Mouse (Mus musculus) kidney, embryonic 16.5 days (tissue): ENCODE measurements at regions not wholly inside any gene's neighbourhood (a gene's known extent, or its start where the extent isn't known, plus 50 kb on each side); places are given as distances from the start of the nearest gene placed in this dataset.

Experiments
- ATAC-seq: fragments of 200-750 bp; cut with Nextera tagmentation; 2 replicates; pipeline ENCODE4 v1.8.0; 2017; ENCODE audit warnings: moderate TSS enrichment; ENCODE audit not compliant: low FRiP score, low TSS enrichment
- H3K27ac ChIP-seq: fragments of 300-500 bp; sonication (generic); 2 replicates; pipeline ENCODE4 v1.5.1; 2014; ENCODE audit warnings: low read length
- H3K27me3 ChIP-seq: fragments of 300-500 bp; sonication (generic); 2 replicates; pipeline ENCODE4 v1.6.1; 2014; ENCODE audit warnings: low read length, control low read depth, mixed read lengths; ENCODE audit not compliant: insufficient read depth
- H3K36me3 ChIP-seq: fragments of 300-500 bp; sonication (generic); 2 replicates; pipeline ENCODE4 v1.6.1; 2014; ENCODE audit warnings: low read length, control low read depth, mixed read lengths; ENCODE audit not compliant: insufficient read depth
- H3K4me1 ChIP-seq: fragments of 300-500 bp; sonication (generic); 2 replicates; pipeline ENCODE4 v1.6.1; 2014; ENCODE audit warnings: low read length, control low read depth, mixed read lengths; ENCODE audit not compliant: insufficient read depth
- H3K4me2 ChIP-seq: fragments of 300-500 bp; sonication (generic); replicated peaks from 2 replicates; pipeline ENCODE4 v1.6.1; 2014; ENCODE audit warnings: low read depth, low read length
- H3K4me3 ChIP-seq: fragments of 300-500 bp; sonication (generic); 2 replicates; pipeline ENCODE4 v1.5.1; 2014; ENCODE audit warnings: mild to moderate bottlenecking, low read length
- H3K9ac ChIP-seq: fragments of 300-500 bp; sonication (generic); replicated peaks from 2 replicates; pipeline ENCODE4 v1.6.1; 2014; ENCODE audit warnings: low read length
- H3K9me3 ChIP-seq: fragments of 300-500 bp; sonication (generic); 2 replicates; pipeline ENCODE4 v1.6.1; 2016; ENCODE audit warnings: low read length, control low read depth
- WGBS: fragments of 180-500 bp; shearing (Covaris S2); extraction: QIAGEN DNeasy Blood & Tissue Kit; methylation state at CpG from one replicate; pipeline ENCODE4 v1.1.7; 2014; 5-methylcytosine and 5-hydroxymethylcytosine counted together

GRCm38 (mm10) chr1:91611281-91611680 is 70.9 kb downstream of the Asb1 start:
- H3K27ac ChIP-seq, result peak overlapping the region; percentile 6; the same call in 1 of the 2 replicates
- 0 out of 2 replicates have a peak, but pooled peaks cover 4% of the 10 kb centered on the region for H3K27me3 ChIP-seq
- peak overlapping the region; percentile 50 for H3K4me2 ChIP-seq
- no peak for ATAC-seq
- 19% methylated on average over 13 of the region's 13 CpGs for WGBS
- H3K36me3 ChIP-seq, result no peaks in the 10 kb centered on the region
- H3K4me1 ChIP-seq, result peaks cover 15% of the 10 kb centered on the region
- no peak overlapping the region; the same call in 1 of the 2 replicates for H3K9ac ChIP-seq
- no peak overlapping the region for H3K4me3 ChIP-seq
- no peaks in the 10 kb centered on the region for H3K9me3 ChIP-seq

- Histone ChIP-seq H3K9ac (0 out of 2 replicates have a peak overlapping the region, but pooled peaks have one; percentile 48), H3K4me3 (peak overlapping the region; percentile 16; the same call in 1 of the 2 replicates), H3K4me1 (peaks cover 15% of the 10 kb centered on the region), H3K27me3 (0 out of 2 replicates have a peak, but pooled peaks cover 4% of the 10 kb centered on the region), H3K4me2 (peak overlapping the region; percentile 50), H3K9me3 (no peaks in the 10 kb centered on the region), H3K36me3 (no peaks in the 10 kb centered on the region), H3K27ac (peak overlapping the region; percentile 6; the same call in 1 of the 2 replicates)
- 8% methylated on average over 16 of the region's 16 CpGs for WGBS
- ATAC-seq, result 0 out of 2 replicates have a peak, but pooled peaks have one; percentile 22
Measured at GRCm38 (mm10) chr1:91611694-91612093, 71.3 kb downstream of the Asb1 start.

- no peak overlapping the region for H3K27ac ChIP-seq
- no peak overlapping the region for H3K9ac ChIP-seq
- WGBS, result 48% methylated on average over 3 of the region's 3 CpGs
- H3K4me1 ChIP-seq, result peaks cover 15% of the 10 kb centered on the region
- no peaks in the 10 kb centered on the region for H3K9me3 ChIP-seq
- H3K4me2 ChIP-seq, result no peak overlapping the region
- ATAC-seq, result no peak
- 0 out of 2 replicates have a peak, but pooled peaks cover 4% of the 10 kb centered on the region for H3K27me3 ChIP-seq
- H3K36me3 ChIP-seq, result no peaks in the 10 kb centered on the region
- no peak overlapping the region for H3K4me3 ChIP-seq
Measured at GRCm38 (mm10) chr1:91612912-91613311, 72.6 kb downstream of the Asb1 start.

GRCm38 (mm10) chr1:91615396-91615795 is 75.1 kb downstream of the Asb1 start:
- Histone ChIP-seq H3K27me3 (0 out of 2 replicates have a peak, but pooled peaks cover under 1% of the 10 kb centered on the region), H3K4me2 (no peak overlapping the region), H3K9me3 (no peaks in the 10 kb centered on the region), H3K9ac (no peak overlapping the region), H3K4me3 (no peak overlapping the region), H3K4me1 (peaks cover 15% of the 10 kb centered on the region), H3K27ac (no peak overlapping the region), H3K36me3 (no peaks in the 10 kb centered on the region)
- ATAC-seq, result no peak
- 52% methylated on average over 5 of the region's 5 CpGs for WGBS

- Histone ChIP-seq H3K4me2 (no peak overlapping the region), H3K9ac (no peak overlapping the region), H3K9me3 (no peaks in the 10 kb centered on the region), H3K27ac (no peak overlapping the region), H3K27me3 (no peaks in the 10 kb centered on the region), H3K4me3 (no peak overlapping the region), H3K36me3 (no peaks in the 10 kb centered on the region), H3K4me1 (no peaks in the 10 kb centered on the region; the same call in 1 of the 2 replicates)
- 0 out of 2 replicates have a peak, but pooled peaks have one; percentile 12 for ATAC-seq
- 41% methylated on average over 14 of the region's 14 CpGs for WGBS
Measured at GRCm38 (mm10) chr1:91618527-91619135, 78.3 kb downstream of the Asb1 start.

GRCm38 (mm10) chr1:91621141-91621540 is 80.8 kb downstream of the Asb1 start:
- Histone ChIP-seq H3K27me3 (peaks cover 6% of the 10 kb centered on the region; the same call in 1 of the 2 replicates), H3K4me1 (peaks cover 7% of the 10 kb centered on the region), H3K9ac (no peak overlapping the region), H3K36me3 (no peaks in the 10 kb centered on the region), H3K4me2 (no peak overlapping the region), H3K4me3 (no peak overlapping the region), H3K9me3 (no peaks in the 10 kb centered on the region), H3K27ac (no peak overlapping the region)
- 70% methylated on average over 5 of the region's 5 CpGs for WGBS
- ATAC-seq, result no peak

GRCm38 (mm10) chr1:91622874-91623273 is 82.5 kb downstream of the Asb1 start:
- H3K4me2 ChIP-seq, result no peak overlapping the region
- H3K36me3 ChIP-seq, result no peaks in the 10 kb centered on the region
- peaks cover 12% of the 10 kb centered on the region for H3K4me1 ChIP-seq
- H3K9ac ChIP-seq, result no peak overlapping the region
- no peak overlapping the region for H3K27ac ChIP-seq
- no peak for ATAC-seq
- H3K27me3 ChIP-seq, result peaks cover 6% of the 10 kb centered on the region; the same call in 1 of the 2 replicates
- no peaks in the 10 kb centered on the region for H3K9me3 ChIP-seq
- H3K4me3 ChIP-seq, result no peak overlapping the region
- WGBS, result 86% methylated on average over 5 of the region's 5 CpGs

- Histone ChIP-seq H3K36me3 (no peaks in the 10 kb centered on the region), H3K27ac (no peak overlapping the region), H3K9ac (no peak overlapping the region), H3K4me3 (no peak overlapping the region), H3K27me3 (peaks cover 6% of the 10 kb centered on the region; the same call in 1 of the 2 replicates), H3K9me3 (no peaks in the 10 kb centered on the region), H3K4me1 (peaks cover 12% of the 10 kb centered on the region; the same call in 1 of the 2 replicates), H3K4me2 (no peak overlapping the region)
- no peak for ATAC-seq
- 44% methylated on average over 8 of the region's 8 CpGs for WGBS
Measured at GRCm38 (mm10) chr1:91624028-91624427, 83.7 kb downstream of the Asb1 start.

GRCm38 (mm10) chr1:91624531-91625300 is 84.4 kb downstream of the Asb1 start:
- Histone ChIP-seq H3K36me3 (no peaks in the 10 kb centered on the region), H3K27ac (no peak overlapping the region), H3K27me3 (peaks cover 6% of the 10 kb centered on the region; the same call in 1 of the 2 replicates), H3K4me1 (peaks cover 12% of the 10 kb centered on the region; the same call in 1 of the 2 replicates), H3K4me3 (no peak overlapping the region), H3K9ac (no peak overlapping the region), H3K9me3 (no peaks in the 10 kb centered on the region), H3K4me2 (no peak overlapping the region)
- ATAC-seq, result no peak
- 74% methylated on average over 11 of the region's 11 CpGs for WGBS
